10 mouse cellular contexts compared by ENCODE assay signal in the genomic region with DNA sequence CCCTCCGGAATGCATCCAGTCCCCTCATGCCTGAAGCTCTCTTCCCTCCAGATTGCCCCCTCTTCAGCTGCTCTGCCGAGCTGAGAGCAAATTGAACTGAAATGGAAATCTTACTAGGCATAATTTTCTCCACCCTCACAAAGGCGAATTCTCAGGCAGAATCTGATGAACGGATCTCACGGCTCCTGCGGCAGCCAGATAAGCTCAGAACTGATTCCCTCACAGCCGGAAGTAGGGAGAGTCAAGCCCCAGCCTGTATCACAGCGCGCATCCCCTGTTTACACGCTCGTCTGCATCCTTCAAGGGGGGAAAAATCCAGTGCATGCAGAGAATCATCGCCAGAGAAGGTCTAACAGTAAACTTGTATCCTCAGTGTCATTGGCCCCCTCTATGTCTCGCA.
DNase-seq lines count a peak whose midpoint lies in the region; ATAC-seq lines count a peak whose summit lies in the region.
"Had no signal": no experiment of that assay in that cellular context is flagged by ENCODE, and none has a peak within 500 bp of the region (broad histone marks: within the 10 kb centered on the region; RNA-seq: fewer than 3 reads in every experiment).

No protein-coding gene starts in this region.

- ATAC-seq in neural tube, embryonic 11.5 days (ENCODE audit: insufficient read depth, low FRiP score, low TSS enrichment), result no peak
- peak; percentile 47 for ATAC-seq in forebrain, embryonic 15.5 days (replicated peaks)
- 0 out of 2 replicates have a peak, but pooled peaks have one; percentile 28 for ATAC-seq in midbrain, embryonic 11.5 days (ENCODE audit: low FRiP score)
- no peak for ATAC-seq in heart, embryonic 12.5 days (ENCODE audit: insufficient number of reproducible peaks, low FRiP score)
- ATAC-seq: intestine, embryonic 16.5 days had no signal

- no peak overlapping the region for H3K4me3 ChIP-seq in neural tube, embryonic 11.5 days (ENCODE audit: low read depth, low read length)
- H3K4me3 ChIP-seq in forebrain, embryonic 15.5 days, result no peak overlapping the region
- H3K4me3 ChIP-seq in midbrain, embryonic 11.5 days (ENCODE audit: low read depth, low read length), result no peak overlapping the region
- no peak overlapping the region for H3K4me3 ChIP-seq in heart, embryonic 12.5 days

- H3K9ac ChIP-seq in neural tube, embryonic 11.5 days (ENCODE audit: low read length), result no peak overlapping the region
- 0 out of 2 replicates have a peak overlapping the region, but pooled peaks have one; percentile 1 for H3K9ac ChIP-seq in forebrain, embryonic 15.5 days (replicated peaks)
- no peak overlapping the region for H3K9ac ChIP-seq in midbrain, embryonic 11.5 days (ENCODE audit: low read length)
- H3K9ac ChIP-seq in heart, embryonic 12.5 days, result no peak overlapping the region

- WGBS in neural tube, embryonic 11.5 days, result 72% methylated on average over 13 of the region's 13 CpGs
- 53% methylated on average over 13 of the region's 13 CpGs for WGBS in forebrain, embryonic 15.5 days
- WGBS in midbrain, embryonic 11.5 days, result 49% methylated on average over 13 of the region's 13 CpGs
- 53% methylated on average over 13 of the region's 13 CpGs for WGBS in heart, embryonic 12.5 days

- no peaks in the 10 kb centered on the region for H3K9me3 ChIP-seq in neural tube, embryonic 11.5 days (ENCODE audit: control insufficient read depth, low read length)
- H3K9me3 ChIP-seq in forebrain, embryonic 15.5 days, result no peaks in the 10 kb centered on the region
- H3K9me3 ChIP-seq in midbrain, embryonic 11.5 days (ENCODE audit: control insufficient read depth, low read length), result no peaks in the 10 kb centered on the region
- no peaks in the 10 kb centered on the region for H3K9me3 ChIP-seq in heart, embryonic 12.5 days (replicated peaks)

- H3K36me3 ChIP-seq in neural tube, embryonic 11.5 days (ENCODE audit: control insufficient read depth, insufficient read depth, low read length), result no peaks in the 10 kb centered on the region
- no peaks in the 10 kb centered on the region for H3K36me3 ChIP-seq in forebrain, embryonic 15.5 days
- no peaks in the 10 kb centered on the region for H3K36me3 ChIP-seq in midbrain, embryonic 11.5 days (ENCODE audit: control insufficient read depth, insufficient read depth, low read length)
- no peaks in the 10 kb centered on the region for H3K36me3 ChIP-seq in heart, embryonic 12.5 days

- H3K27ac ChIP-seq in neural tube, embryonic 11.5 days (ENCODE audit: low read depth, low read length), result peak overlapping the region; percentile 63
- H3K27ac ChIP-seq in forebrain, embryonic 15.5 days (replicated peaks), result peak overlapping the region; percentile 55
- H3K27ac ChIP-seq in midbrain, embryonic 11.5 days (ENCODE audit: low read depth, low read length), result peak overlapping the region; percentile 63
- H3K27ac ChIP-seq in heart, embryonic 12.5 days (ENCODE audit: poor library complexity, severe bottlenecking), result no peak overlapping the region

- no peaks in the 10 kb centered on the region for H3K27me3 ChIP-seq in neural tube, embryonic 11.5 days (ENCODE audit: control insufficient read depth, insufficient read depth, low read length)
- no peaks in the 10 kb centered on the region for H3K27me3 ChIP-seq in forebrain, embryonic 15.5 days
- no peaks in the 10 kb centered on the region for H3K27me3 ChIP-seq in midbrain, embryonic 11.5 days (ENCODE audit: control insufficient read depth, insufficient read depth, low read length)
- H3K27me3 ChIP-seq in heart, embryonic 12.5 days (replicated peaks), result no peaks in the 10 kb centered on the region

- H3K4me2 ChIP-seq in neural tube, embryonic 11.5 days (ENCODE audit: low read depth), result no peak overlapping the region
- H3K4me2 ChIP-seq in forebrain, embryonic 15.5 days (replicated peaks), result no peak overlapping the region
- no peak overlapping the region for H3K4me2 ChIP-seq in midbrain, embryonic 11.5 days
- no peak overlapping the region for H3K4me2 ChIP-seq in heart, embryonic 12.5 days

- no peak for DNase-seq in neural tube, embryonic 11.5 days (ENCODE audit: low spot score)
- no peak for DNase-seq in neural tube, embryonic 10.5 days (ENCODE audit: extremely low spot score, low spot score)
- DNase-seq in midbrain, embryonic 11.5 days (ENCODE audit: low spot score, missing footprints), result peak; percentile 87
- DNase-seq in right cerebral cortex, postnatal 4 days, result peak; percentile 10
- no peak for DNase-seq in kidney, postnatal 36 days
- DNase-seq: gastrocnemius, postnatal 36 days; thymus, postnatal 25 days had no signal

- H3K4me1 ChIP-seq in neural tube, embryonic 11.5 days (ENCODE audit: control insufficient read depth, insufficient read depth, low read length), result peaks cover 7% of the 10 kb centered on the region; the same call in 1 of the 2 replicates
- H3K4me1 ChIP-seq in forebrain, embryonic 15.5 days, result peaks cover 27% of the 10 kb centered on the region
- H3K4me1 ChIP-seq in midbrain, embryonic 11.5 days (ENCODE audit: control insufficient read depth, insufficient read depth, low read length), result peaks cover 19% of the 10 kb centered on the region
- H3K4me1 ChIP-seq in heart, embryonic 12.5 days (replicated peaks), result peaks cover 18% of the 10 kb centered on the region

Comparison
In these comparisons a context has a peak if more than half of its experiments do, and no peak if none do; other contexts are left out.
1. ATAC-seq: peak in forebrain, embryonic 15.5 days (single experiment) and midbrain, embryonic 11.5 days (single experiment); none in neural tube, embryonic 11.5 days (single experiment) and heart, embryonic 12.5 days (single experiment).
2. DNase-seq: peak in midbrain, embryonic 11.5 days (single experiment) and right cerebral cortex, postnatal 4 days (single experiment); none in neural tube, embryonic 11.5 days (single experiment), neural tube, embryonic 10.5 days (single experiment) and kidney, postnatal 36 days (0 of 2).